Mouse (Mus musculus): ENCODE measurements around the gene Best3. TPM values are rescaled to one million over a fixed set of nuclear protein-coding genes. Genes with fewer than 3 reads are reported as not detected.
A peak's percentile ranks its signal among the peaks of the same experiment; 100 is the strongest.

Gene Best3
- 1 to 10 TPM; 1.0 to 1.2 TPM for total RNA-seq (2021)
- long read RNA-seq: 0 reads

- DNase-seq (ENCODE audit: low spot score in 2 of 2): peak; percentile 18 to 19
Measured at GRCm38 (mm10) chr10:116986264-116987082, at the start of gene Best3. Gene Best3, plus strand, starts transcription at chr10:116986314.

DNA sequence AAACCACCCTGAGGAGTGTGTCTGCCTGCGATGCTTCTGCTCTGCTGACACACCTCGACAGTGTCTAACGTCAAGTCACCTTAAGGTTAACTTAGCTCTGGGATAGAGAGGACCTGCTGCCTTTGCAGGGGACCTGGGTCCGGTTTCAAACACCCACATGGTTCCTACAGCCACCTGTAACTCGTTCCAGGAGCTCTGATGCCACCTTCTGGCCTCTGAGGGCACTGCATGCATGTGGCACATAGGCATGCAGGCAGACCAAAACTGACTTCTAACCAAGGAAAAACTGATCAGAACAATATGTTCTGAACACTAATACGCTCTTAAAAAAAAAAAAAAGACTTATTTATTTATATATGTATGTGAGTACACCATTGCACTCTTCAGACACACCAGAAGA lies 43.1 kb upstream of the Best3 start:
- peak in 1 of 2 experiments; percentile 26 for DNase-seq (ENCODE audit: low spot score in 2 of 2)

DNA sequence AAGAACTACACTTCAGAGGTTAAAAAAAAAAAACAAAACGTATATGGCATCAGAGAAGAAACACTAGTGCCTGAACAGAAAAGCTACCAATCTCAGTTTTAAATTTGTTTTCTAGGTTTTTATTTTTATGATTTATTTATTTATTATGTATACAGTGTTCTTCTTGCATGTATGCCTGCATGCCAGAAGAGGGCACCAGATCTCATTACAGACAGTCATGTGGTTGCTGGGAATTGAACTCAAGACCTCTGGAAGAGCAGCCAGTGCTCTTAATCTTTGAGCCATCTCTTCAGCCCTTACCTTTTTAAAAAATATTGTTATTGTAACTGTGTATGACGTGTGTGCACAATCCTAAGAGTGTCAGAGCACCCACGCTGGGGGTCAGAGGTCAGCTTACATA lies 42.0 kb upstream of the Best3 start:
- DNase-seq (ENCODE audit: low spot score in 2 of 2): no peak

DNA sequence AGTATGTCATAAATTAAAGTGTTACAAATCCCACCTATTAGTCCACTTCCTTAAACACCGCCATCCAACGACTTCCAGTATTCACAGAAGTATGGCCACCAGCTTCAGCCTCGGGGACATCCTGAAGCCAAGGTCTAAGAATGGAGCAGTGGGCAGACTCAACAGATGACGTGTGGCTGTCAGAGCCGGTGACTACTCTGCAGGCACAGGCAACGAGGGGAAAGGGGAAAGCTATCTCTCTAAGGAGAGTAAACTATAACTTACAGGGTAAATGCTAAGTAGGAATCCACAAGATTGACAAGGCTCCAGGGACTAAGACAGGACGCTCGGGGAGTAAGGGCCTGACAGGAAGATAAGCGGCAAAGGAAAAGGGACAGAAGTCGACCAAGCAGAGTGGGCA lies 41.2 kb upstream of the Best3 start:
- DNase-seq (ENCODE audit: low spot score in 2 of 2): no peak

DNA sequence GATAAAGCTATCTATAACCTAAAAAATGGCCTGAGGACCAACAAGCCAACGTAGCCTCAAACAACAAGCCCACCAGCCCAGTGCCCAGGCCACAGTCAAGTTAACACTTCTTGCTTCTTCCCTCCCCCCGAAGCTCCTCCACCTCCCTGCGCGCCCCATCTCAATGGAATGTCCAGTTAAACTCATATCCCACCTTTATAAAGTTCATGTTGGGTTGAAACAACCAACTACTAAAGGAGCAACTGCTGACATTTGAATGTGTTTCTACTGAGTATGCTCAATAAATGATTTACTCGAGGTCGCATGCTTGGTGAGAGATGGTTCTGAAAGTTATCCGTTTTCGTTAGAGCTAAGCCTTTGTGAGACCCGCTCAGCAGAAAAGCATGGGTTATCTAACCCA lies 37.7 kb upstream of the Best3 start:
- DNase-seq (ENCODE audit: low spot score in 2 of 2): no peak

GRCm38 (mm10) chr10:116949111-116950008 lies 36.8 kb upstream of the Best3 start:
- DNase-seq (ENCODE audit: low spot score in 2 of 2): peak; percentile 31 to 53

DNA sequence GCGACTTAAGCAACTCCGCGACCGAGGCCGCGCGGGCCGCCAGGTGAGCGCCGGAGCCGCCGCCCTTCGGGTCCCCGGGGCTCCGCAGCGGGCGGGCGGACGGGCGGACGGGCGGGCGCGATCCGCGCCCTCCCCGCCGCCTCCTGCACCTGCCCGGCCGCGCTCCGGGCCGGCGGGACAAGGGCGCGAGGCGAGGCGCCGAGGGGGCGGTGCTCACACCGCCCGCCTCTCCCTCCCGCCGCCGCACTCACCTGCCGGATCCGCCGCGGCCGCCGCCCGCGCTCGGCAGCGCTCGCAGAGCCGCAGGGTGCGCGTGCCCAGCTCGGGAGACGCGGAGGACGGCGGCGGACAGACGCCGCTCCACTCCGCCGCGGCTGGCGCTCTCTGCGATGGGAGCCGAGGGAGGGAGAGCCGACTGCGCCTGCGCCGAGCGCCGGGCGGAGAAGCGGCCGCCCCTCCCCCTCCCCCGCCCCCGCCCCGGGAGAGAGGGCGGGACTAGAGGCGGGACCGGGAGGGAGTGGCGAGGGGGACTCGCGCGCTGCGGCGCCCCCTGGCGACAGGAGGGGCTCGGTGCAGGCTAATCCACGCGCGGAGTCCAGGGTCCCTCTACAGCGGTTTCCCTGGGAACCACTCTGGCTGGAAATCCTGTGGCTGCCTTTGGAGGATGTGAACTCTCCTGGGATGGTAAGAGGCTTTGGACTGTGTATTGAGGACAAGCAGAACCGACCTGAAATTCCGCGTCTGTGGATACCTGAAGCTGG lies 35.9 kb upstream of the Best3 start, which contains the start of gene Rab3ip:
TSS of gene Rab3ip (minus strand) at position 761 of the 761 bp plus-strand sequence.
- DNase-seq (ENCODE audit: low spot score in 2 of 2): peak; percentile 96

GRCm38 (mm10) chr10:116950886-116951285 lies 35.2 kb upstream of the Best3 start:
- no peak for DNase-seq (ENCODE audit: low spot score in 2 of 2)

DNA sequence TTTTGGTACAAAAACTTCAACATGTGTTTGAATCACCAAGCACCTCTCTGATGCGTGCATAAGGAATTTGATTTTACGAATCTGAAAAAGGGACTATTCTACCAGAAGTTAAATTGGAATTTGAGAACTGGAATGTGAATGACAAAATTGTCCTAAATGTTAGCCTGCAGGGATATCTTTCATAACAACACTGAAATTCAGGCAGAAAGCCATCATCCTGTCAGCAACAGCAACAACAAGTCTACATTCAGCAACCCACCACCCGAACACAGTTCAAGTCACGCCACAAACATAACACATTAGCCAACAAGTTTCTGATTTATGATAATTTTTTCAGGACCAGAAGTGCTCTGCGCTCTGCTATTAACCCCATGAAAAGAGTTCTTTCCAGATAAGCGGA lies 30.9 kb upstream of the Best3 start:
- no peak for DNase-seq (ENCODE audit: low spot score in 2 of 2)

DNA sequence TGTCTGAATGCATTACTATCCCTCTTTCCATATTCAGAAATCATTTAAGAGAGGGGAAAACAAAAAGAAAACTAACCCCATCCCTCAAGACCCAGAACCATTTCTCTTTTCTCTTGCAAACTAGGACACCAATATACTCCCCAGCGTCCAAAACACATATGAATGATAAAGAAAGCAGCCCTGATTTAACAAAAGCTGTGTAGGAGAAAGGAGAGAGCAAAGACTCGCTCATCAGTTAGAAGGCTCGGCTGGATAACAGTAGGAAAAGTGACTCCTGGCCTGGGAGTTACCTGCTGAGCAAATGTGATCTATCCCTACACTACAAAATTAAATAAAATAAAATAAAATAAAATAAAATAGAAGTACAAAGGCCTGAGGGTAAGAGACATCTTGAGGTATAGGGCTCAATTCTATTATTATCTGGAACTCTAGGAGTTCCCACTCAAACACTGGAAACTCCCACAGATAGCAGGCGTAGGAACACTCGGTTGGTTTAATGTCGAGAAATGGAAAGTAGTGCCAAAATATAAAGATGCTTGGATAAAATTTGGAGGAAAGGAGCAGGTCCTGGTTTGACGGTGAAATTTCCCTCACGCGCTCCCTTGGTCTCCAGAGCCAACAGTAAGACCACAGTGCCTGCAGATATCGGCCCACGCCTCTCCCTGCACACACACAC lies 29.5 kb upstream of the Best3 start:
- DNase-seq (ENCODE audit: low spot score in 2 of 2): no peak

DNA sequence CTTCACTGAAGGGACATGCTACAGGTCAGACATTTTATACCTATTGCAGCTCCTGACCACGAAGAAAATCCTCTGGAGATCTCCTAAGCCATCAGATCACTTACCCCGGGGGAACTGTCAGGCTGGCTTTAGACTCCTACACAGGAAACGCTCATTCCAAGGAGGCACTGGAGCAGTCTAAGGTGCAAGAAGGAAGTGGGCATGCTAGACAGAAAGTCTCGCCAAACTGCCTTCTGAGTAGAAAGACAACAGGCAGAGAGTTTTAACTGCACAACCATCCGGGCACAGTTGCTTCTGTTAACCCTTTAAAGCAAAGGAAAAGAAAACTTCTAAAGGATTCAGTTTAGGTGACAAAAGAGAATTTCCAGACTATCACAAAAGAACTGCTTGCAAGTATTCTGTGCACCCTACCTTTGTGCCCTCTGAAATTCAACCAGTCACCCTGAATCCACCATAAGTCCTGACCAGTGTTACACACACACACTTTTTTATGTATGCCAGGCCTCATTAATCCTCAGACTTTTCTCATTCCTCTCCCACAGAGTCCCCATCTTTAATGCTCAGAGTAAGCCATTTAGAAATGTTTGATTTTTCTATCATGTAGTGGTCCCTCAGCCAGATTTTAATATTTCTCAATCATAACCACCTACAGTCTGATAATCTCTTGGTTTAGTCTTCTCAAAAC lies 28.1 kb upstream of the Best3 start:
- DNase-seq (ENCODE audit: low spot score in 2 of 2): no peak

- DNase-seq (ENCODE audit: low spot score in 2 of 2): no peak
Measured at GRCm38 (mm10) chr10:116962152-116962551, 24.0 kb upstream of the Best3 start.

- no peak for DNase-seq (ENCODE audit: low spot score in 2 of 2)
Measured at GRCm38 (mm10) chr10:116962803-116963202, 23.3 kb upstream of the Best3 start.

GRCm38 (mm10) chr10:116964084-116964483 lies 22.0 kb upstream of the Best3 start:
- no peak for DNase-seq (ENCODE audit: low spot score in 2 of 2)

DNA sequence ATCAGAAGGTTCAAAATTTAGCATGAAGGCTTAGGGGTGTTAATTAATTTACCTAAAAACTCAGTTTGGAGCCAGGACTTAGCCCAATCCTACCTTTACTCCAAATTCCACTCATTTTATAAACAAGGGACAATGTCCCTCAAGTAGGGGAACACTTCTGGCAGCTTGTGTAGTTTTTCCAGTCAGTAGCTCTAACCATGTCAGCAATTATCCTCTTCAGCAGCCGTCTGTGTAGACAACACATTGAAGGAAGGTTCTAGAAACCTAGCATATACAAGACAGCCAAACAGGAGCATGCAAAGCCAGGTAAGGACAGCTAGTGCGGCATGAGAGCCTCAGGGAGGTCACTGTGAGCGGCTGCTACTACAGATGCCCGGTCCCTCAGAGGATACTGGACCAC lies 21.5 kb upstream of the Best3 start:
- no peak for DNase-seq (ENCODE audit: low spot score in 2 of 2)

DNA sequence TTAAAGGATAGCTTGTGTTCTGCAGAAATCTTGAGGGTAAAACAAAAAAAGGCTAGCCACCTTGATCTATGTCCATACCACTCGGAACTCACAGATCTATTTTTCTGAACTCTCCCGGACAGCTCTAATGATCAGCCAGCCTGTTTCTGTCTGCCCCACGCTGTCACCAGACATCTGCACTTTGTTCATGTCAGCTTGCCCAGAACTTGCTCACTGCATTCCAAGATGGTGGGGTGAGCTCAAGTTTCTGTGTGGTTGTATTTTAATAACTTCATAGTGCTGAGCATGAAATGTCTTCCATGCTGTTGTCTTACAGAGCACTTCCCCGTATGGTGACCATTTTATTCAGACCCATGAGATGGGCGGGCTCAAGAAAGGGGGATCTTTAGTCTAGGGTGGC lies 20.8 kb upstream of the Best3 start:
- no peak for DNase-seq (ENCODE audit: low spot score in 2 of 2)

GRCm38 (mm10) chr10:116966065-116966464 lies 20.0 kb upstream of the Best3 start:
- DNase-seq (ENCODE audit: low spot score in 2 of 2): no peak

DNA sequence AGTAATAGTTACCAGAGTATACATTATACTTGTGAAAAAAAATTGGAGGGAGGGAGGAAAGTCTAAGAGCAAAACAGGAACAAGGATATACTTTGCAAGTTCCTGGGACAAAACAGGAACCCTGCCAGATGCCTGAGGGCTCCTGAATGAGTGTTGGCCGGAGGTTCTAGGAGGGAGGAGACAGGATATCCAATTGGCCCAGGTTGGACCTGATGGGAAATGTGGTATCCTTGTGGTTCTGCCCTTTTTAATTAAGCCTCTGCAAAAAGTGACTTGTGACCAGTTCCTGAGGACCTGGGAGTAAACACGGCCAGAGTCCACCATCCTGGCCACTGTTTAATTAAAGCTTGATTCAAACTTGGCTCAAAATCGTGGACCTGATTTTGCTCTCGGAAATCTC lies 17.4 kb upstream of the Best3 start:
- DNase-seq (ENCODE audit: low spot score in 2 of 2): no peak

GRCm38 (mm10) chr10:116972509-116972908 lies 13.6 kb upstream of the Best3 start, which contains the start of gene Gm10271:
Gene Gm10271, minus strand, starts transcription at chr10:116972609.
- DNase-seq (ENCODE audit: low spot score in 2 of 2): no peak

GRCm38 (mm10) chr10:116977455-116977854 lies 8.7 kb upstream of the Best3 start:
- DNase-seq (ENCODE audit: low spot score in 2 of 2): no peak
